Mouse (Mus musculus) telencephalon, adult 2 months (tissue): ENCODE results near the gene Gm20388.
"Not testable (repeated sequence)": the region's sequence is repeated elsewhere in the genome, so short reads cannot be mapped to it uniquely, and the experiment has no call there.

Source experiments
- DNase-seq: peaks from one replicate; pipeline ENCODE4 v3.0.0-alpha.2; 2011; ENCODE audit warnings: low read depth, low spot score

Gm20388 gene

GRCm38 (mm10) chr8:123898576-123898975, 3987.9 kb downstream of the Gm20388 start:
- DNase-seq = no peak

GRCm38 (mm10) chr8:123899366-123899765, 3988.7 kb downstream of the Gm20388 start:
- DNase-seq = no peak

GRCm38 (mm10) chr8:123902653-123903052, 3992.0 kb downstream of the Gm20388 start:
- DNase-seq = no peak

GRCm38 (mm10) chr8:123907604-123908003, 3997.0 kb downstream of the Gm20388 start:
- DNase-seq = no peak

GRCm38 (mm10) chr8:123912265-123912664, 4001.6 kb downstream of the Gm20388 start:
- no peak for DNase-seq

- no peak for DNase-seq
Measured at GRCm38 (mm10) chr8:123914635-123915034, 4004.0 kb downstream of the Gm20388 start.

- peak; percentile 85 for DNase-seq
Measured at GRCm38 (mm10) chr8:123924719-123925118, 4014.1 kb downstream of the Gm20388 start.

GRCm38 (mm10) chr8:123925671-123926070, 4015.0 kb downstream of the Gm20388 start:
- DNase-seq = no peak

GRCm38 (mm10) chr8:123929026-123929425, 4018.4 kb downstream of the Gm20388 start:
- no peak for DNase-seq

GRCm38 (mm10) chr8:123948942-123949685, 4038.5 kb downstream of the Gm20388 start, which contains the start of gene Nup133:
TSS of gene Nup133 (minus strand) at chr8:123949265.
- DNase-seq = peak; percentile 98

GRCm38 (mm10) chr8:123949686-123949986, 4039.0 kb downstream of the Gm20388 start:
- DNase-seq = no peak

GRCm38 (mm10) chr8:123950077-123950802, 4039.6 kb downstream of the Gm20388 start:
- DNase-seq = peak; percentile 31

GRCm38 (mm10) chr8:123953686-123954085, 4043.0 kb downstream of the Gm20388 start:
- no peak for DNase-seq

- DNase-seq = no peak
Measured at GRCm38 (mm10) chr8:123954246-123954645, 4043.6 kb downstream of the Gm20388 start.

- peak; percentile 32 for DNase-seq
Measured at GRCm38 (mm10) chr8:123958130-123958529, 4047.5 kb downstream of the Gm20388 start.

GRCm38 (mm10) chr8:123959473-123959872, 4048.8 kb downstream of the Gm20388 start:
- DNase-seq = no peak

GRCm38 (mm10) chr8:123960056-123960455, 4049.4 kb downstream of the Gm20388 start:
- DNase-seq = no peak

GRCm38 (mm10) chr8:123960556-123960955, 4049.9 kb downstream of the Gm20388 start:
- DNase-seq = not testable (repeated sequence)

GRCm38 (mm10) chr8:123961371-123961770, 4050.7 kb downstream of the Gm20388 start:
- DNase-seq = no peak

GRCm38 (mm10) chr8:123966896-123967295, 4056.3 kb downstream of the Gm20388 start:
- no peak for DNase-seq

- DNase-seq = no peak
Measured at GRCm38 (mm10) chr8:123973495-123973894, 4062.9 kb downstream of the Gm20388 start.

- DNase-seq = no peak
Measured at GRCm38 (mm10) chr8:123977499-123977898, 4066.9 kb downstream of the Gm20388 start.
